Mouse (Mus musculus) left cerebral cortex, adult 2 months (tissue): ENCODE data around the gene Eral1. TPM values are rescaled to one million over a fixed set of nuclear protein-coding genes. Genes with fewer than 3 reads are reported as not detected.
A peak's percentile ranks its signal among the peaks of the same experiment; 100 is the strongest.

Experiments
- DNase-seq, 2 experiments: peaks; one replicate each; pipeline ENCODE4 v3.0.0; 2021 to 2022; ENCODE audit warnings: low spot score in 2 of 2, mixed read lengths in 1 of 2; ENCODE audit errors: extremely low spot score in 1 of 2
- H3K27ac ChIP-seq: fragments of 200-600 bp; 2 replicates; pipeline ENCODE4 v1.8.1; 2022
- H3K4me3 ChIP-seq: fragments of 200-600 bp; 2 replicates; pipeline ENCODE4 v1.8.1; 2022
- CTCF ChIP-seq: fragments of 200-600 bp; IDR thresholded peaks from 2 replicates; pipeline ENCODE4 v1.8.1; 2022; ENCODE audit warnings: antibody characterized with exemption, mild to moderate bottlenecking, moderate library complexity
- intact Hi-C: fragments of 180-260 bp; cut with DNase I; formaldehyde crosslinking; loops from one replicate; pipeline ENCODE4 v1.15.1; 2025
- microRNA-seq, 2 experiments: library from miRNA; unstranded; fragments of <30 nt; microRNA quantifications; one replicate each; pipeline ENCODE4 v1.2.0; 2021
- total RNA-seq, 2 experiments: library from RNA; stranded (reverse); gene quantifications; 2 replicates each; pipeline ENCODE4 v1.2.3; 2021

Gene Eral1
- total RNA-seq, 2 experiments from 2014 or later, result 18.9 to 19.0 TPM

DNA sequence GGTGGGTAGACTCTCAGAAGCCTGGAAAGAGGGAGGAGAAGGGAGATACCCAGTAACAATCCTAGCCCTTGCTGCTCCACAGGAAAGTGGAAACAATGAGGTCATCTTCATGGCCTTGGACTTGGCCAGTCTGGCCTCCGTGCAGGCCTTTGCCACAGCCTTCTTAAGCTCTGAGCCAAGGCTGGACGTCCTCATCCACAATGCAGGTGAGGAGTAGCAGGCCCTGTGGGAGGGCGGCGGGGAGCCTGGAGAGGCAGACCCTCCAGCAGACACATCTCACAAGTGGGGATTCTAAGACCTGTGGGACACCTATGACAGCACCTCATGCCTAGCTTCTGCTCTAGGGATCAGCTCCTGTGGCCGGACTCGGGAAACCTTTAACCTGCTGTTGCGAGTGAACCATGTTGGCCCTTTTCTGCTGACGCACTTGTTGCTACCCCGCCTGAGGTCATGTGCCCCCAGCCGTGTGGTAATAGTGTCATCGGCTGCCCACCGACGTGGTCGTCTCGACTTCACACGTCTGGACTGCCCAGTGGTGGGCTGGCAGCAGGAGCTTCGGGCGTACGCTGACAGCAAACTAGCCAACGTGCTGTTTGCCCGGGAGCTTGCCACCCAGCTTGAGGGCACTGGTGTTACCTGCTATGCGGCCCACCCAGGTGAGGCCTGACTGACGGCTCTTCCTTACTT lies 46.1 kb downstream of the Eral1 start:
- no peak overlapping the region for H3K4me3 ChIP-seq
- H3K27ac ChIP-seq, result no peak overlapping the region
- no peak for DNase-seq
- intact Hi-C loops, result loop anchor here (5.0 kb wide), 1 partner anchor 47 kb away; no protein-coding TSS in a partner anchor
- no peak for TF ChIP-seq CTCF

DNA sequence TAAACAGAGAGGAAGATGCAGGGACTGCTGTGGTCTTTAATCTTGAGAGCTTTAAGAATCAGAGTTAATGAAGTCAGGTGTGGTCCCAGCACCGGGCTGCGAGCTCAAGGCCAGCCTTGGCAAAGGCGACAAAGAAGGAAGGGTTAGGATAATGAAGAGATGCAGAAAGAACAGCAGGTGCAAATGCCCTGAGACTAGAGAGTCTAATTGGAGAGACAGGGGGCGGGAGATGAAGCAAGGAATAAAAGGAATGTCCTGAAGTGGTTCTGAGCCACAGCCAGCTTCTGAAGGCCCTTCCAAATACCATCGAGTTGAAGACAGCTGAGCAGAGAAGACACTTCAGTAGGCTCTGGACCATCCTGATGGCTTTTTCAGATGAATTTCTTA lies 47.4 kb downstream of the Eral1 start:
- DNase-seq, result no peak
- TF ChIP-seq CTCF, result no peak
- peak overlapping the region; percentile 57 for H3K4me3 ChIP-seq
- intact Hi-C loops, result loop anchor here (5.0 kb wide), 1 partner anchor 46 kb away; no protein-coding TSS in a partner anchor
- peak overlapping the region; percentile 51 for H3K27ac ChIP-seq

DNA sequence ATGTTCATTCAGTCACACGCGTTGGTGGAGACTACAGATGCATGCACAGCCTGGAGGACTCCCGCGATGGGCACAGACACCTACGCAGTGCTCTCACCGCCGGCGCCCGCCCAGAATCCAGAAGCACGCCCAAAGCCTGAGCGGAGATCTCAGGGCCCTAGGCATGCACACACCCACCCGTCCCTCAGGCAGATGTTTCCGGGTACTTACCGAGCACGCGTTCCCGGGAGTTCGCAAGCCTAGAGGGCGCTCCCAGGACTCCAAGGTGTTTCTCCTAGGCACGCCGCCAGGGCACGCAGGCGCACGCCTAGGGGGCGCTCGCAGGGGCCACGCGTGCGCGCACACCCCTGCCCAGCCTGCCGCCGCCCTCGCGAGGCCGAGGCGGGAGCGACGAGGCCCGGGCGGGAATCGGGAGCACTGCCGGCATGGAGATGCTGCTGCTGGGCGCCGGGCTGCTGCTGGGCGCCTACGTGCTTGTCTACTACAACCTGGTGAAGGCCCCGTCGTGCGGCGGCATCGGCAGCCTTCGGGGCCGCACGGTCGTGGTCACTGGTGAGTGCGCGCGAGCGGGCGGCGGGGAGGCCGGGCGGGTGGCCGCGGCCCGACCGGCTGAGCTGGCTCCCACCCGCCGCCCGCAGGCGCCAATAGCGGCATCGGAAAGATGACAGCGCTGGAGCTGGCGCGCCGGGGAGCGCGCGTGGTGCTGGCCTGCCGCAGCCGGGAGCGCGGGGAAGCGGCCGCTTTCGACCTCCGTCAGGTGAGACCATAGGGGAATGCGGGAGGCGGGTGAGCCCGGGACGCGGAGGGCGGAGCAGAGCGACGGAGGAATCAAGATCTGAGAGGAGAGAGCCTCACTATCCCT lies 48.0 kb downstream of the Eral1 start, which contains the start of gene Dhrs13:
TSS of gene Dhrs13 (plus strand) at position 334 of the 862 bp plus-strand sequence.
- H3K4me3 ChIP-seq, result peak within 1 kb of the TSS; percentile 57
- TF ChIP-seq CTCF, result peak; percentile 81
- intact Hi-C loops, result loop anchor here (5.0 kb wide), 1 partner anchor 45 kb away; no protein-coding TSS in a partner anchor

DNA sequence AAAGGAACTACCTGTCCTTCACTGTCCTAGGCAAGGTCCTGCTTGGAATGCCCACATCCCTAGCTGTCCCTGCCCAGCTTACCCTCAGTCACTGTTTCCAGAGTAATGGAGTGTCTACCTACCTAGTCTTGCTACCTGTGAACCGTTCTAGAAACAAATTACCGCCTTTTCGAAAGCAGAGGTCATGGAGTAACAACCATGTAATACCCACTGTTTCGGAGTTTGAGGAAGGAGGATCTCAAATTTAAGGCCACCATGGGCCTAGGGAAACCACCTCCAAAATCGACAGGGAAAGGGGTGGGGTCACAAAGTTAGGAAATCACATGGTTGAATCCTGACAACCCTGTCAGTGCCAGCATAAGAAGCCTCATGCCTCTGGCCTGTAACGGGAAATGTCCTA lies 48.8 kb downstream of the Eral1 start:
- intact Hi-C loops, result loop anchor here (5.0 kb wide), 1 partner anchor 44 kb away; no protein-coding TSS in a partner anchor
- no peak for DNase-seq
- Histone ChIP-seq H3K27ac (no peak overlapping the region), H3K4me3 (no peak overlapping the region)
- TF ChIP-seq CTCF, result no peak

More for the DNA sequence above, 48.0 kb downstream of the Eral1 start, which contains the start of gene Dhrs13:
- peak within 1 kb of the TSS; percentile 51 for H3K27ac ChIP-seq
- peak; percentile 87 to 91 for DNase-seq

DNA sequence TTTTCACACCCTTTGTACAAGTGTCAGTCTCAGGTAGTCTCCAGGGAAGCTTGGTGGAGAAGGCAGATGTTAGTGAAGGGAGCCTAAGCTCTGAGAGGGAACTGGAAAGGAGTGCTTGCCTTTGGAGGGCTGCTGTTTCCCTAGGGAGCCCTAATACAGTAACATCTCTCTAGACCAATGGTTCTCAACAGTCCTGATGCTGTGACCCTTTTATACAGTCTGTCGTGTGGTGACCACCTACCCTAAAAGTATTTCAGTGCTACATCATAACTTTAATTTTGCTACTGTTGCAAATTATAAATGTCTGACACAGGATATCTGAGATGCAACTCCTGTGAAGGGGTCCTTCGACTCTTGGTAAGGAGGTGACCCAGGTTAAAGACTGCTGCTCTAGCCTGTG lies 49.6 kb downstream of the Eral1 start:
- intact Hi-C loops, result loop anchor here (5.0 kb wide), 1 partner anchor 43 kb away; no protein-coding TSS in a partner anchor
- Histone ChIP-seq H3K4me3 (no peak overlapping the region), H3K27ac (no peak overlapping the region)
- TF ChIP-seq CTCF, result no peak
- DNase-seq, result no peak

DNA sequence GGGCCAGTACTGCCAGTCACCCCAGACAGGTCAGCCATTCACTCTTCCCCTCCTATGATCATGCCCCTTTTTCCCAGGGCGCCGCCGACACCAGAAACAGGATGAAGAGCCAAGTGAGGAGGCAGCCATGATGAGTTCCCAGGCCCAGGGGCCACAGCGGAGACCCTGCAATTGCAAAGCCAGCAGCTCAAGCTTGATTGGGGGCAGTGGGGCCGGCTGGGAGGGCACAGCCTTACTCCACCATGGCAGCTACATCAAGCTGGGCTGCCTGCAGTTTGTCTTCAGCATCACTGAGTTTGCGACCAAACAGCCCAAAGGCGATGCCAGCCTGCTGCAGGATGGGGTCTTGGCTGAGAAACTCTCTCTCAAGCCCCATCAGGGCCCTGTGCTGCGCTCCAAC lies 50.9 kb downstream of the Eral1 start:
- H3K27ac ChIP-seq, result no peak overlapping the region
- intact Hi-C loops, result no loop called here
- H3K4me3 ChIP-seq, result no peak overlapping the region
- no peak for TF ChIP-seq CTCF
- no peak for DNase-seq

DNA sequence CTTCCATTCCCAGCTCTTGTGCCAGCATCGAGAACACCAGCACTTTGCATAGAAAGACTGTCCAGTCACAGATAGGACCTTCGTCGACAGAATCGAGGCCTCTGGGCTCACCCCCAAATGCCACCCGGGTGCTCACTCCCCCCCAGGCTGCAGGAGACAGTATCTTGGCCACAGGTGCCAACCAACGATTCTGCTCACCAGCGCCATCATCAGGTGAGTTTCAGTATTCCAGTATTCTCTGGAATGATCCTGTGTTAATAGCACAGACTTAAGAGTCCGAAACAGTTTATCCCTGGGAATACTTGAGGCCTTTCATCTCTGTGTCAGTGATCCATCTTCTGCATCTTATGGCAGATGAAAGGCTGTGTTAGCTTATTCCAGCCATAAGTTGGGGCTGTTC lies 56.6 kb downstream of the Eral1 start:
- H3K4me3 ChIP-seq, result no peak overlapping the region
- no peak overlapping the region for H3K27ac ChIP-seq
- peak; percentile 48 for TF ChIP-seq CTCF
- no peak for DNase-seq
- intact Hi-C loops, result no loop called here

Small RNAs within 50 kb of the gene (microRNA-seq; reads per million reads assigned to microRNA genes)
- gene Mir144 (43.8 to 104 reads per million in 2 experiments), gene Mir451a (0 reads per million in 2 experiments), gene Mir451b (0 reads per million in 2 experiments)

Other genes with a start within 250 kb of the Eral1 start
- gene Pipox, start 186.3 kb downstream of the Eral1 start, total RNA-seq, result 1 to 10 TPM in 1 of 2 experiments, under 1 TPM in 1; 0.70 to 1.3 TPM
- gene Sez6, start 149.6 kb downstream of the Eral1 start, total RNA-seq, result 100 to 1,000 TPM; 127 to 157 TPM
- 10 to 100 TPM; 58.9 to 59.2 TPM for gene Phf12, start 97.6 kb downstream of the Eral1 start, total RNA-seq
- 1 to 10 TPM; 5.5 to 6.3 TPM for gene Dhrs13, start 48.1 kb downstream of the Eral1 start, total RNA-seq
- 10 to 100 TPM; 91.2 to 96.0 TPM for gene Flot2, start 42.5 kb downstream of the Eral1 start, total RNA-seq
- 10 to 100 TPM; 27.5 to 32.1 TPM for gene Fam222b, start 14.3 kb upstream of the Eral1 start, total RNA-seq
- 10 to 100 TPM; 10.5 to 10.6 TPM for gene Traf4, start 85.2 kb upstream of the Eral1 start, total RNA-seq
- 1 to 10 TPM; 3.0 to 3.1 TPM for gene Nek8, start 96.3 kb upstream of the Eral1 start, total RNA-seq
- gene Tlcd1, start 96.3 kb upstream of the Eral1 start, total RNA-seq, result 10 to 100 TPM; 24.4 to 27.7 TPM
- 100 to 1,000 TPM; 647 to 724 TPM for gene Rpl23a, start 103.2 kb upstream of the Eral1 start, total RNA-seq
- gene Rab34, start 108.0 kb upstream of the Eral1 start, total RNA-seq, result 10 to 100 TPM; 19.0 to 19.7 TPM
- gene Proca1, start 113.0 kb upstream of the Eral1 start, total RNA-seq, result 1 to 10 TPM; 4.7 to 7.7 TPM
- 10 to 100 TPM; 58.6 to 66.4 TPM for gene Sdf2, start 165.4 kb upstream of the Eral1 start, total RNA-seq
- 100 to 1,000 TPM; 100 to 107 TPM for gene Supt6, start 165.6 kb upstream of the Eral1 start, total RNA-seq
- gene 2610507B11Rik, start 181.4 kb upstream of the Eral1 start, total RNA-seq, result 100 to 1,000 TPM; 176 to 177 TPM
- gene BC030499, start 210.5 kb upstream of the Eral1 start, total RNA-seq, result 10 to 100 TPM; 21.1 to 29.5 TPM
- gene Spag5, start 221.1 kb upstream of the Eral1 start, total RNA-seq, result 10 to 100 TPM; 12.1 to 16.1 TPM
- gene Aldoc, start 242.6 kb upstream of the Eral1 start, total RNA-seq, result 100 to 1,000 TPM; 804 to 830 TPM
- gene Pigs, start 248.0 kb upstream of the Eral1 start, total RNA-seq, result 10 to 100 TPM; 60.7 to 62.8 TPM